Mouse (Mus musculus): ENCODE data around the gene Pfkm. TPM values are rescaled to one million over a fixed set of nuclear protein-coding genes. Genes with fewer than 3 reads are reported as not detected.
A peak's percentile ranks its signal among the peaks of the same experiment; 100 is the strongest.

Pfkm gene
- polyA plus RNA-seq, 1 experiment from 2014 or later, result 102 TPM

- under 1% methylated on average over 30 of the region's 30 CpGs for WGBS
- ATAC-seq, result peak; percentile 98
- Histone ChIP-seq H3K4me3 (ENCODE audit: low read depth, low read length) (peak overlapping the region; percentile 67), H3K27me3 (ENCODE audit: control insufficient read depth, insufficient read depth, low read depth, low read length) (peaks cover 6% of the 10 kb centered on the region; the same call in 1 of the 2 replicates), H3K27ac (ENCODE audit: low read length) (peak overlapping the region; percentile 87), H3K36me3 (ENCODE audit: control insufficient read depth, insufficient read depth, low read length) (no peaks in the 10 kb centered on the region), H3K9ac (ENCODE audit: low read depth, low read length) (peak overlapping the region; percentile 73), H3K4me2 (ENCODE audit: low read length) (peak overlapping the region; percentile 89), H3K9me3 (replicated peaks; ENCODE audit: control insufficient read depth, low read length, poor library complexity, severe bottlenecking) (no peaks in the 10 kb centered on the region), H3K4me1 (ENCODE audit: control insufficient read depth, insufficient read depth, low read length) (peaks cover 5% of the 10 kb centered on the region)
Measured at GRCm38 (mm10) chr15:98181132-98181711, 88.8 kb downstream of the Pfkm start.

Other genes starting within 250 kb of the Pfkm start
- gene Hdac7, start 248.1 kb upstream of the Pfkm start, polyA plus RNA-seq (2015; fragmentation: Nextera tagmentation; extraction: Ambion mirVana), result 28.6 and 31.5 TPM in 2 replicates
- 0.05 and 0.15 TPM in 2 replicates for gene Vdr, start 182.0 kb upstream of the Pfkm start, polyA plus RNA-seq (2015; fragmentation: Nextera tagmentation; extraction: Ambion mirVana)
- 52.5 and 57.2 TPM in 2 replicates for gene Tmem106c, start 128.4 kb upstream of the Pfkm start, polyA plus RNA-seq (2015; fragmentation: Nextera tagmentation; extraction: Ambion mirVana)
- 22.6 and 34.8 TPM in 2 replicates for gene Col2a1, start 87.9 kb upstream of the Pfkm start, polyA plus RNA-seq (2015; fragmentation: Nextera tagmentation; extraction: Ambion mirVana)
- 20.8 and 25.3 TPM in 2 replicates for gene Senp1, start 1.2 kb downstream of the Pfkm start, polyA plus RNA-seq (2015; fragmentation: Nextera tagmentation; extraction: Ambion mirVana)
- gene Asb8, start 73.0 kb downstream of the Pfkm start, polyA plus RNA-seq (2015; fragmentation: Nextera tagmentation; extraction: Ambion mirVana), result 60.2 and 63.5 TPM in 2 replicates
- 118 and 146 TPM in 2 replicates for gene Ccdc184, start 74.6 kb downstream of the Pfkm start, polyA plus RNA-seq (2015; fragmentation: Nextera tagmentation; extraction: Ambion mirVana)
- not detected in 2 replicates for gene Olfr288, start 103.0 kb downstream of the Pfkm start, polyA plus RNA-seq (2015; fragmentation: Nextera tagmentation; extraction: Ambion mirVana)
- not detected in 2 replicates for gene Gm44579, start 128.4 kb downstream of the Pfkm start, polyA plus RNA-seq (2015; fragmentation: Nextera tagmentation; extraction: Ambion mirVana)
- gene Olfr287, start 128.5 kb downstream of the Pfkm start, polyA plus RNA-seq (2015; fragmentation: Nextera tagmentation; extraction: Ambion mirVana), result 0.16 and 0.20 TPM in 2 replicates
- gene Olfr286, start 141.9 kb downstream of the Pfkm start, polyA plus RNA-seq (2015; fragmentation: Nextera tagmentation; extraction: Ambion mirVana), result not detected in 2 replicates
- gene H1fnt, start 164.7 kb downstream of the Pfkm start, polyA plus RNA-seq (2015; fragmentation: Nextera tagmentation; extraction: Ambion mirVana), result not detected in 2 replicates
- gene Zfp641, start 203.6 kb downstream of the Pfkm start, polyA plus RNA-seq (2015; fragmentation: Nextera tagmentation; extraction: Ambion mirVana), result 13.3 and 14.4 TPM in 2 replicates
- not detected in 2 replicates for gene Olfr285, start 224.8 kb downstream of the Pfkm start, polyA plus RNA-seq (2015; fragmentation: Nextera tagmentation; extraction: Ambion mirVana)
- gene Olfr284, start 248.4 kb downstream of the Pfkm start, polyA plus RNA-seq (2015; fragmentation: Nextera tagmentation; extraction: Ambion mirVana), result not detected in 2 replicates

All from midbrain, embryonic 16.5 days (tissue).